Mouse (Mus musculus): Measurements from ENCODE around the gene Ninj2. TPM values are rescaled to one million over a fixed set of nuclear protein-coding genes. Genes with fewer than 3 reads are reported as not detected.

The Ninj2 gene
- total and polyA plus RNA-seq, 2 experiments from 2014 or later: 27.4 TPM; not detected in 1

- TF ChIP-seq EP300 (IDR thresholded peaks at IDR 0.05; ENCODE audit: low read depth): no peak
- TF ChIP-seq CTCF (IDR thresholded peaks at IDR 0.05; ENCODE audit: low read depth): no peak
- no peak overlapping the region for H3K4me2 ChIP-seq (ENCODE audit: low read depth, low read length)
- DNase-seq (ENCODE audit: low spot score) (no peak), ATAC-seq (ENCODE audit: insufficient read depth, low read depth) (no peak)
- no peak overlapping the region for H3K27ac ChIP-seq (ENCODE audit: low read depth)
- no peak overlapping the region for H3K9ac ChIP-seq (replicated peaks; ENCODE audit: low read depth, low read length)
- H3K36me3 ChIP-seq (replicated peaks; ENCODE audit: control insufficient read depth, insufficient read depth, low read length): no peaks in the 10 kb centered on the region
- no peaks in the 10 kb centered on the region for H3K27me3 ChIP-seq (ENCODE audit: control insufficient read depth, insufficient read depth, low read length)
- H3K9me3 ChIP-seq (replicated peaks; ENCODE audit: control insufficient read depth, low read length): no peaks in the 10 kb centered on the region
- H3K4me3 ChIP-seq (ENCODE audit: low read depth, low read length): no peak overlapping the region
- H3K4me1 ChIP-seq (ENCODE audit: control insufficient read depth, insufficient read depth): no peaks in the 10 kb centered on the region
- WGBS: 84% methylated on average over 9 of the region's 9 CpGs
Measured at GRCm38 (mm10) chr6:120094091-120094776, 1.1 kb downstream of the Ninj2 start.

GRCm38 (mm10) chr6:120095096-120095495 is 1.9 kb downstream of the Ninj2 start:
- Histone ChIP-seq H3K4me2 (ENCODE audit: low read depth, low read length) (no peak overlapping the region), H3K27ac (ENCODE audit: low read depth) (no peak overlapping the region), H3K4me1 (ENCODE audit: control insufficient read depth, insufficient read depth) (no peaks in the 10 kb centered on the region), H3K27me3 (ENCODE audit: control insufficient read depth, insufficient read depth, low read length) (no peaks in the 10 kb centered on the region), H3K36me3 (replicated peaks; ENCODE audit: control insufficient read depth, insufficient read depth, low read length) (no peaks in the 10 kb centered on the region), H3K9ac (replicated peaks; ENCODE audit: low read depth, low read length) (no peak overlapping the region), H3K9me3 (replicated peaks; ENCODE audit: control insufficient read depth, low read length) (no peaks in the 10 kb centered on the region), H3K4me3 (ENCODE audit: low read depth, low read length) (no peak overlapping the region)
- ATAC-seq (ENCODE audit: insufficient read depth, low read depth) (no peak), DNase-seq (ENCODE audit: low spot score) (no peak)
- 68% methylated on average over 5 of the region's 5 CpGs for WGBS
- TF ChIP-seq EP300 (IDR thresholded peaks at IDR 0.05; ENCODE audit: low read depth) (no peak), CTCF (IDR thresholded peaks at IDR 0.05; ENCODE audit: low read depth) (no peak)

GRCm38 (mm10) chr6:120095501-120095900 is 2.4 kb downstream of the Ninj2 start:
- H3K36me3 ChIP-seq (replicated peaks; ENCODE audit: control insufficient read depth, insufficient read depth, low read length): no peaks in the 10 kb centered on the region
- no peak overlapping the region for H3K4me3 ChIP-seq (ENCODE audit: low read depth, low read length)
- ATAC-seq (ENCODE audit: insufficient read depth, low read depth) (no peak), DNase-seq (ENCODE audit: low spot score) (no peak)
- no peak overlapping the region for H3K9ac ChIP-seq (replicated peaks; ENCODE audit: low read depth, low read length)
- H3K4me1 ChIP-seq (ENCODE audit: control insufficient read depth, insufficient read depth): no peaks in the 10 kb centered on the region
- no peak overlapping the region for H3K4me2 ChIP-seq (ENCODE audit: low read depth, low read length)
- H3K9me3 ChIP-seq (replicated peaks; ENCODE audit: control insufficient read depth, low read length): no peaks in the 10 kb centered on the region
- TF ChIP-seq EP300 (IDR thresholded peaks at IDR 0.05; ENCODE audit: low read depth) (no peak), CTCF (IDR thresholded peaks at IDR 0.05; ENCODE audit: low read depth) (no peak)
- WGBS: 90% methylated on average over 1 of the region's 1 CpGs
- no peaks in the 10 kb centered on the region for H3K27me3 ChIP-seq (ENCODE audit: control insufficient read depth, insufficient read depth, low read length)
- no peak overlapping the region for H3K27ac ChIP-seq (ENCODE audit: low read depth)

GRCm38 (mm10) chr6:120099392-120099791 is 6.2 kb downstream of the Ninj2 start:
- no peak for TF ChIP-seq CTCF (IDR thresholded peaks at IDR 0.05; ENCODE audit: low read depth)
- TF ChIP-seq EP300 (IDR thresholded peaks at IDR 0.05; ENCODE audit: low read depth): no peak
- Histone ChIP-seq H3K4me3 (ENCODE audit: low read depth, low read length) (no peak overlapping the region), H3K27me3 (ENCODE audit: control insufficient read depth, insufficient read depth, low read length) (no peaks in the 10 kb centered on the region), H3K36me3 (replicated peaks; ENCODE audit: control insufficient read depth, insufficient read depth, low read length) (no peaks in the 10 kb centered on the region), H3K9me3 (replicated peaks; ENCODE audit: control insufficient read depth, low read length) (no peaks in the 10 kb centered on the region), H3K9ac (replicated peaks; ENCODE audit: low read depth, low read length) (no peak overlapping the region), H3K27ac (ENCODE audit: low read depth) (no peak overlapping the region), H3K4me1 (ENCODE audit: control insufficient read depth, insufficient read depth) (peaks cover 6% of the 10 kb centered on the region; the same call in 1 of the 2 replicates), H3K4me2 (ENCODE audit: low read depth, low read length) (no peak overlapping the region)
- ATAC-seq (ENCODE audit: insufficient read depth, low read depth) (no peak), DNase-seq (ENCODE audit: low spot score) (no peak)
- 77% methylated on average over 5 of the region's 5 CpGs for WGBS

- H3K9ac ChIP-seq (replicated peaks; ENCODE audit: low read depth, low read length): no peak overlapping the region
- H3K27ac ChIP-seq (ENCODE audit: low read depth): no peak overlapping the region
- DNase-seq (ENCODE audit: low spot score): no peak
- no peak overlapping the region for H3K4me3 ChIP-seq (ENCODE audit: low read depth, low read length)
- no peaks in the 10 kb centered on the region for H3K9me3 ChIP-seq (replicated peaks; ENCODE audit: control insufficient read depth, low read length)
- TF ChIP-seq EP300 (IDR thresholded peaks at IDR 0.05; ENCODE audit: low read depth) (no peak), CTCF (IDR thresholded peaks at IDR 0.05; ENCODE audit: low read depth) (no peak)
- H3K4me2 ChIP-seq (ENCODE audit: low read depth, low read length): no peak overlapping the region
- H3K4me1 ChIP-seq (ENCODE audit: control insufficient read depth, insufficient read depth): peaks cover 6% of the 10 kb centered on the region; the same call in 1 of the 2 replicates
- no peak for ATAC-seq (ENCODE audit: insufficient read depth, low read depth)
- no peaks in the 10 kb centered on the region for H3K27me3 ChIP-seq (ENCODE audit: control insufficient read depth, insufficient read depth, low read length)
- WGBS: 80% methylated on average over 12 of the region's 12 CpGs
- H3K36me3 ChIP-seq (replicated peaks; ENCODE audit: control insufficient read depth, insufficient read depth, low read length): no peaks in the 10 kb centered on the region
Measured at GRCm38 (mm10) chr6:120101221-120101620, 8.1 kb downstream of the Ninj2 start.

- Histone ChIP-seq H3K36me3 (replicated peaks; ENCODE audit: control insufficient read depth, insufficient read depth, low read length) (no peaks in the 10 kb centered on the region), H3K27me3 (ENCODE audit: control insufficient read depth, insufficient read depth, low read length) (no peaks in the 10 kb centered on the region), H3K4me1 (ENCODE audit: control insufficient read depth, insufficient read depth) (peaks cover 6% of the 10 kb centered on the region; the same call in 1 of the 2 replicates), H3K27ac (ENCODE audit: low read depth) (no peak overlapping the region), H3K4me2 (ENCODE audit: low read depth, low read length) (no peak overlapping the region), H3K9me3 (replicated peaks; ENCODE audit: control insufficient read depth, low read length) (no peaks in the 10 kb centered on the region), H3K4me3 (ENCODE audit: low read depth, low read length) (no peak overlapping the region), H3K9ac (replicated peaks; ENCODE audit: low read depth, low read length) (no peak overlapping the region)
- 86% methylated on average over 6 of the region's 6 CpGs for WGBS
- TF ChIP-seq EP300 (IDR thresholded peaks at IDR 0.05; ENCODE audit: low read depth) (no peak), CTCF (IDR thresholded peaks at IDR 0.05; ENCODE audit: low read depth) (no peak)
- DNase-seq (ENCODE audit: low spot score) (no peak), ATAC-seq (ENCODE audit: insufficient read depth, low read depth) (no peak)
Measured at GRCm38 (mm10) chr6:120101996-120102395, 8.8 kb downstream of the Ninj2 start.

Data from heart, postnatal 0 days (tissue).